Mouse (Mus musculus) right cerebral cortex, postnatal 36 days (tissue): ENCODE measurements around the gene Crym.

Experiments used
- DNase-seq, 2 experiments: peaks; one replicate each; pipeline ENCODE4 v3.0.0; 2022; ENCODE audit warnings: low spot score in 2 of 2, mixed read lengths in 1 of 2

The Crym gene

GRCm38 (mm10) chr7:120201771-120202170 is at the start of gene Crym:
Crym (minus strand) TSS chr7:120202111.
- DNase-seq: peak in 1 of 2 experiments; percentile 27

- DNase-seq: no peak
Observed at GRCm38 (mm10) chr7:120241092-120241491, 39.2 kb upstream of the Crym start.

- DNase-seq: peak in 1 of 2 experiments; percentile 38
Observed at GRCm38 (mm10) chr7:120228541-120228940, 26.6 kb upstream of the Crym start.

GRCm38 (mm10) chr7:120205989-120206388 is 4.1 kb upstream of the Crym start:
- no peak for DNase-seq

GRCm38 (mm10) chr7:120203789-120204188 is 1.9 kb upstream of the Crym start, which contains the start of gene Abca14:
Abca14 (plus strand) TSS chr7:120203961.
- peak; percentile 71 to 83 for DNase-seq

GRCm38 (mm10) chr7:120201231-120201744 is 623 bp downstream of the Crym start:
- DNase-seq: no peak

- no peak for DNase-seq
Observed at GRCm38 (mm10) chr7:120195207-120195606, 6.7 kb downstream of the Crym start.

GRCm38 (mm10) chr7:120192816-120193215 is 9.1 kb downstream of the Crym start:
- no peak for DNase-seq

GRCm38 (mm10) chr7:120192207-120192606 is 9.7 kb downstream of the Crym start:
- no peak for DNase-seq

- no peak for DNase-seq
Observed at GRCm38 (mm10) chr7:120190150-120190665, 11.7 kb downstream of the Crym start.

GRCm38 (mm10) chr7:120189369-120190149 is 12.4 kb downstream of the Crym start:
- no peak for DNase-seq

- DNase-seq: no peak
Observed at GRCm38 (mm10) chr7:120188946-120189345, 13.0 kb downstream of the Crym start.

- no peak for DNase-seq
Observed at GRCm38 (mm10) chr7:120182891-120183290, 19.0 kb downstream of the Crym start.

GRCm38 (mm10) chr7:120181401-120182230 is 20.3 kb downstream of the Crym start:
- DNase-seq: no peak

GRCm38 (mm10) chr7:120180547-120180946 is 21.4 kb downstream of the Crym start:
- DNase-seq: no peak

GRCm38 (mm10) chr7:120178935-120179334 is 23.0 kb downstream of the Crym start:
- no peak for DNase-seq

- no peak for DNase-seq
Observed at GRCm38 (mm10) chr7:120177611-120178010, 24.3 kb downstream of the Crym start.

- no peak for DNase-seq
Observed at GRCm38 (mm10) chr7:120174723-120175504, 27.0 kb downstream of the Crym start.

GRCm38 (mm10) chr7:120173603-120174244 is 28.2 kb downstream of the Crym start, which contains the start of gene Anks4b:
Anks4b (plus strand) TSS chr7:120173858.
- no peak for DNase-seq

- no peak for DNase-seq
Observed at GRCm38 (mm10) chr7:120172188-120172700, 29.7 kb downstream of the Crym start.
